Mouse (Mus musculus): Measurements from ENCODE around the gene Adh1. TPM values are rescaled to one million over a fixed set of nuclear protein-coding genes. Genes with fewer than 3 reads are reported as not detected.

Adh1 gene
- total and polyA plus RNA-seq, 2 experiments from 2014 or later = 2.2 to 3.0 TPM

DNA sequence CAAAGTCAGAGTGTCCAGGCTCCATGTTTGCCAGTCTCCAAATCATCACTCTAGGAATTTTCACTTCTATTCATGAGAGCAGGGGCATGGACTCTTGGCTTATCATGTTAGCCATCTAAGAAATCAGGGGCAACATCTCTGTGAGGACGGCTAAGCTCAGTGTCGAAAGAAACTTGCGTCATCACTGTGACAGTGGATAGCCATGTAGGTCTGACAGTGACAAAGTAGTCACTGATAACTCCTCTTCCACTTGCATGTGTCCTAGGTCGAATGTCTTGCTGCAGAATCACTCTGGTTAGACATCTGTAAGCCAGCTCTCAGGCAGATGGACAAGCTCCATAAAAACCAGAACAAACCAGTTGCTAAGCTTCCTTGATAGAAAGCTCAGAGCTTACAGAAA lies 1.8 kb downstream of the Adh1 start:
- Histone ChIP-seq H3K9ac (no peak overlapping the region), H3K27me3 (ENCODE audit: insufficient read depth, low read length) (no peaks in the 10 kb centered on the region), H3K4me2 (ENCODE audit: low read depth) (no peak overlapping the region), H3K9me3 (ENCODE audit: low read length) (no peaks in the 10 kb centered on the region), H3K4me1 (ENCODE audit: insufficient read depth) (no peaks in the 10 kb centered on the region), H3K36me3 (ENCODE audit: insufficient read depth) (no peaks in the 10 kb centered on the region), H3K27ac (ENCODE audit: low read depth, low read length) (no peak overlapping the region), H3K4me3 (ENCODE audit: low read depth, low read length) (no peak overlapping the region)
- WGBS = 89% methylated on average over 4 of the region's 4 CpGs
- no peak for TF ChIP-seq CTCF (IDR thresholded peaks at IDR 0.05; ENCODE audit: low read depth)
- DNase-seq (no peak), ATAC-seq (no peak)

DNA sequence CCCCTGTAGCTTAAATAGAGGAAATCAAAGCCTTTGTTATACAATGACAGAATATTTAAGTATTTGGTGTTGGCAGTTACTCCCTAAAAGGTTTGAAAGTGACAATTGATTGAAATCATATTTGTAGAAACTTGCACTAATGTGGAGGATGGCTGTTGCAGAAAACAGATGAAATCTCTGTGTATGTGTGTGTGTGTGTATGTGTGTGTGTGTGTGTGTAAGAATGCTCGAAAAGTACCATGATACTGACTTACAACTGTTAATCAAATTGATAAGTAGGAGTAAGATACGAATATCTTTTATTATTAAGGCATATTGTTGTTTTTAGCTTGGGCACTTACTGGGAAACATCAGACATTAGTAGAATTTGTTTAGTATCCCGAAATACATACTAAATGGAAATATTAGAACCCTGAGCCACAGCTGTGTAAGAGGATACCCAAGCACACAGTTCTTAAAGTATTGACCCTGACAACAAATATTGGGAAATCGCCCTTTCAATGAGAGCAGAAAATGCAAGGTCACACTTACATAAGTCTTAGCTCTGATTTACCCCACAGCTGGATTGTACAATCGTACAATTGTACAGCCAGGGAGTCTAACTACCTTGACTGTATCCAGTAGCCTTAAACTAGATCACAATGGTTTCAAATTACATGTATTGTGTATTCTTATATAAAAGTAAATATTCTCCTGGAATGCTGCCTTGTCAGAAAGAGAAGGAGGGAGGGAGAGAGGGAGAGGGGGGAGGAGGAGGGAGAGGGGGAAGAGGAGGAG lies 2.6 kb downstream of the Adh1 start:
- no peaks in the 10 kb centered on the region for H3K4me1 ChIP-seq (ENCODE audit: insufficient read depth)
- TF ChIP-seq CTCF (IDR thresholded peaks at IDR 0.05; ENCODE audit: low read depth) = no peak
- 82% methylated on average over 5 of the region's 5 CpGs for WGBS

DNA sequence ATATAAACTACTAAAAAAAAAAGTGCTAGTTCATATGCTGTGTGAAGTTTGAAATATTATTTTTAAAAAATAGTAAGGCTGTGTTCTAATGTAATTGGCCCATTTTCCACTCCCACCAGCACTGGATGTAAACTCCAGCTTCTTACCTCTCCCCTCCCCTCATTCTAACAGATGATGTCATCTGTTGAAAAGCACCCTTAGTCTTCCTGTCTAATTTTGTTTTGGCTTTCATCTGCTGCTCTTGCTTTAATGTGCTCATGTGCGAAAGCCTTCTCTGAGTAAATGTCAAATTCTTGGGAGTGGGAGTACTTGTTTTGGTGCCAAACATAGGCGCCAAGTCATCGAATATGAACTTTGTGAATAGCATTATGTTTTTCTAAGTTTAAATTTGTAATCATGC lies 3.9 kb downstream of the Adh1 start:
- Histone ChIP-seq H3K27me3 (ENCODE audit: insufficient read depth, low read length) (no peaks in the 10 kb centered on the region), H3K36me3 (ENCODE audit: insufficient read depth) (no peaks in the 10 kb centered on the region), H3K9ac (no peak overlapping the region), H3K9me3 (ENCODE audit: low read length) (no peaks in the 10 kb centered on the region), H3K27ac (ENCODE audit: low read depth, low read length) (no peak overlapping the region), H3K4me3 (ENCODE audit: low read depth, low read length) (no peak overlapping the region), H3K4me1 (ENCODE audit: insufficient read depth) (no peaks in the 10 kb centered on the region), H3K4me2 (ENCODE audit: low read depth) (no peak overlapping the region)
- no peak for TF ChIP-seq CTCF (IDR thresholded peaks at IDR 0.05; ENCODE audit: low read depth)
- DNase-seq (peak; percentile 58), ATAC-seq (peak; percentile 88)
- WGBS = 42% methylated on average over 3 of the region's 3 CpGs

More for the DNA sequence above, 2.6 kb downstream of the Adh1 start:
- Histone ChIP-seq H3K36me3 (ENCODE audit: insufficient read depth) (no peaks in the 10 kb centered on the region), H3K27me3 (ENCODE audit: insufficient read depth, low read length) (no peaks in the 10 kb centered on the region), H3K27ac (ENCODE audit: low read depth, low read length) (no peak overlapping the region), H3K4me3 (ENCODE audit: low read depth, low read length) (no peak overlapping the region), H3K9me3 (ENCODE audit: low read length) (no peaks in the 10 kb centered on the region), H3K4me2 (ENCODE audit: low read depth) (no peak overlapping the region), H3K9ac (no peak overlapping the region)
- DNase-seq = no peak
- no peak for ATAC-seq

DNA sequence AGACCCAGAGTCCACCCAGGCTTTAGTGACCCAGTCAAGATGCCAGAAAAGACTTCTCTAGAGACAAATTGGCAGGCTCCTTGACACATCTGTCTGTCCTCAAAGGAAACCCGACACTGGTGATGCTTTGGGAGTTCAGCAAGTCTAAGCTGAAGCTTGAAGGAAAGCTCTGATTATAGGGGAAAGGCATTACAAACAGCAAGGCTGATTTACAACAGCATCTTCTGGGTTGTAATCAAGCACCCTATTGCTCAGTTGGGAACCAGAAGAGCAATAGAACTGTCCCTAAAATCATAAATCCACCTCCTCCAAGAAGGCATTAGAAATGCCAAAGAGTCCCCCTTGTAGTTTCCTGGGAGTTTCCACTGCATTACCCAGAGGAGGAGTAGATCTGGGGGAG lies 9.7 kb downstream of the Adh1 start:
- Histone ChIP-seq H3K4me3 (ENCODE audit: low read depth, low read length) (no peak overlapping the region), H3K27ac (ENCODE audit: low read depth, low read length) (no peak overlapping the region), H3K9me3 (ENCODE audit: low read length) (no peaks in the 10 kb centered on the region), H3K9ac (no peak overlapping the region), H3K4me1 (ENCODE audit: insufficient read depth) (no peaks in the 10 kb centered on the region), H3K4me2 (ENCODE audit: low read depth) (no peak overlapping the region), H3K27me3 (ENCODE audit: insufficient read depth, low read length) (no peaks in the 10 kb centered on the region), H3K36me3 (ENCODE audit: insufficient read depth) (no peaks in the 10 kb centered on the region)
- DNase-seq = no peak
- 45% methylated on average over 1 of the region's 1 CpGs for WGBS
- ATAC-seq = no peak
- TF ChIP-seq CTCF (IDR thresholded peaks at IDR 0.05; ENCODE audit: low read depth) = no peak

DNA sequence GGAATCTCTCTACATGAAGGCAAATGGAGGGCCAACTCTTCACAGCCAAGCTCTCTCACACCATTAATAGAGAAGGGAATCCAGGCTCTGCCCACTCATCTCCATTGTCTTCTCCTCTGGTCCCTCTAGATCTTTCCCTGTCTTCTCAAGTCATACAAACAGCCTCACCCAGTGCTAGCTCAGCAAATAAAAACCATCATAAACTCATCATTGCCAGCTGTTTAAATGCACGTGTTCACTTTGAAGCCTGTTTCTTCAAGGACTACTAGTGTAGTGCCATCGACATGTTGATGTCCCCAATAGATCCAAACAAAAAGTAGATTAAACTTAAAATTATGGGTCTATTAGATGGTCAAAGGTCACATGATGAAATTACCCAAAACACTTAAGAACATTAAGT lies 10.5 kb downstream of the Adh1 start:
- no peaks in the 10 kb centered on the region for H3K27me3 ChIP-seq (ENCODE audit: insufficient read depth, low read length)
- no peak for ATAC-seq

DNA sequence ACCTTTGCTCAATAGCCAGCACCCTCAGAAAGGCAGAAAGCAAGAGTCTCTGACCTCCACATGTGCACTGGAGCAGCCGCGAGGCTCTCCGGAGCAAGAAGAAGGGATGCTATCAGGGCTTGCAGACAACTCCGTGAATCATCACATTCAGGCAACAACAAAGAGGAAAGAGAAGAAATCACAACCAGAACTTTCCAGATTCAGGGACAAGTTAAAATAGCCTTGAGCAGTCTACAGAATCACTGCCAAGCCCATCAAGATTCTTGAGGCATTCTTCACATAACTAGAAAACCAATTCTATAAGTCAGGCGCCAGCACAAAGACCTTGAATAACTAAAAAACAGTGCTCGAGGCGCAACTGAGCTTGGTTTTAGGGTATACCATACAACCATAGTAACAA lies 12.3 kb downstream of the Adh1 start:
- 89% methylated on average over 7 of the region's 7 CpGs for WGBS
- Histone ChIP-seq H3K4me1 (ENCODE audit: insufficient read depth) (no peaks in the 10 kb centered on the region), H3K27me3 (ENCODE audit: insufficient read depth, low read length) (no peaks in the 10 kb centered on the region), H3K36me3 (ENCODE audit: insufficient read depth) (no peaks in the 10 kb centered on the region), H3K27ac (ENCODE audit: low read depth, low read length) (no peak overlapping the region), H3K9me3 (ENCODE audit: low read length) (no peaks in the 10 kb centered on the region), H3K9ac (no peak overlapping the region), H3K4me3 (ENCODE audit: low read depth, low read length) (no peak overlapping the region), H3K4me2 (ENCODE audit: low read depth) (no peak overlapping the region)
- no peak for TF ChIP-seq CTCF (IDR thresholded peaks at IDR 0.05; ENCODE audit: low read depth)
- DNase-seq = no peak
- no peak for ATAC-seq

More for the DNA sequence above, 10.5 kb downstream of the Adh1 start:
- no peak overlapping the region for H3K4me3 ChIP-seq (ENCODE audit: low read depth, low read length)
- no peaks in the 10 kb centered on the region for H3K36me3 ChIP-seq (ENCODE audit: insufficient read depth)
- no peak overlapping the region for H3K27ac ChIP-seq (ENCODE audit: low read depth, low read length)
- H3K4me2 ChIP-seq (ENCODE audit: low read depth) = no peak overlapping the region
- H3K4me1 ChIP-seq (ENCODE audit: insufficient read depth) = no peaks in the 10 kb centered on the region
- WGBS = 98% methylated on average over 2 of the region's 2 CpGs
- H3K9me3 ChIP-seq (ENCODE audit: low read length) = no peaks in the 10 kb centered on the region
- TF ChIP-seq CTCF (IDR thresholded peaks at IDR 0.05; ENCODE audit: low read depth) = no peak
- H3K9ac ChIP-seq = no peak overlapping the region
- DNase-seq = no peak

DNA sequence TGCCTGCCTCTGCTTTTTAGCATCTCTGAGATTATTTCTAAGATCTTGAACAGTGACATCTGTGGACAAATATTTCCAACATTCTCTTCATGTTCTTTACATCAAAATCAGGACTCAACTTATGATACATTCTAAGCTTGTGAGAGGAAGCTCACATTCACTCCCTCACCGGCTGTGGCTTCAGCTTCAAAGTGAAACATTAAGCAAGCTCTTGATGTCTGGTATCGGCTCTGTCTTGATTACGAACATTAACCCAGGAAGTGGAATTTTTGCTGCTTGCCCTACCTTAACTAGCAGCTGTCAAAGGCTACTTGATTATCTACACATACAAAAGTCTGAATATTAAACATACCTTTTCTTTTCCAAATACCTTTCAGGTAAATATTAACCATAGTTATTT lies 14.3 kb downstream of the Adh1 start:
- Histone ChIP-seq H3K4me3 (ENCODE audit: low read depth, low read length) (no peak overlapping the region), H3K4me1 (ENCODE audit: insufficient read depth) (no peaks in the 10 kb centered on the region), H3K4me2 (ENCODE audit: low read depth) (no peak overlapping the region), H3K27me3 (ENCODE audit: insufficient read depth, low read length) (no peaks in the 10 kb centered on the region), H3K36me3 (ENCODE audit: insufficient read depth) (no peaks in the 10 kb centered on the region), H3K27ac (ENCODE audit: low read depth, low read length) (no peak overlapping the region), H3K9me3 (ENCODE audit: low read length) (no peaks in the 10 kb centered on the region), H3K9ac (no peak overlapping the region)
- ATAC-seq (no peak), DNase-seq (no peak)
- TF ChIP-seq CTCF (IDR thresholded peaks at IDR 0.05; ENCODE audit: low read depth) = no peak
- WGBS = 89% methylated on average over 3 of the region's 3 CpGs
